Mouse (Mus musculus) spleen, adult 2 months (tissue): ENCODE results near the gene Ndufs2.

Experiments used
- CTCF ChIP-seq: fragments of 200-500 bp; IDR thresholded peaks from 2 replicates; pipeline ENCODE4 v1.5.1; 2011; ENCODE audit warnings: mild to moderate bottlenecking, inconsistent platforms; ENCODE audit not compliant: insufficient read depth, insufficient read length, insufficient replicate concordance; ENCODE audit errors: extremely low read depth
- POLR2A ChIP-seq: fragments of 200-500 bp; IDR thresholded peaks from 2 replicates; pipeline ENCODE4 v1.6.1; 2011; ENCODE audit warnings: low read depth, low read length, inconsistent platforms

GRCm38 (mm10) chr1:171234538-171234937, 16.6 kb downstream of the Ndufs2 start:
- TF ChIP-seq CTCF, result no peak
- TF ChIP-seq POLR2A, result no peak
